Mouse (Mus musculus) stomach, postnatal 0 days (tissue): ENCODE data around the gene Atp6v1a.

Experiments
- CTCF ChIP-seq: IDR thresholded peaks from 2 replicates; pipeline ENCODE4 v1.5.1; 2016; ENCODE audit warnings: antibody characterized with exemption, low read depth, mild to moderate bottlenecking, moderate library complexity
- EP300 ChIP-seq: optimal IDR thresholded peaks from 2 replicates; pipeline ENCODE3; 2016; ENCODE audit warnings: antibody characterized with exemption

- TF ChIP-seq CTCF (peak; percentile 32; the same call in 1 of the 2 replicates), EP300 (no peak)
Measured at GRCm38 (mm10) chr16:44154497-44155057, 15.1 kb upstream of the Atp6v1a start.
